Mouse (Mus musculus): Measurements from ENCODE around the gene Sh3glb2. TPM values are rescaled to one million over a fixed set of nuclear protein-coding genes. Genes with fewer than 3 reads are reported as not detected.

The Sh3glb2 gene
- total RNA-seq, 1 experiment from 2014 or later = 31.5 TPM

Other genes starting within 250 kb of the Sh3glb2 start
- 11.8 and 17.4 TPM in 2 replicates for gene Zer1, start 234.8 kb downstream of the Sh3glb2 start, total RNA-seq (2017)
- gene Tbc1d13, start 225.6 kb downstream of the Sh3glb2 start, total RNA-seq (2017) = 30.2 and 49.2 TPM in 2 replicates
- gene Endog, start 187.8 kb downstream of the Sh3glb2 start, total RNA-seq (2017) = 5.8 and 5.9 TPM in 2 replicates
- 29.8 and 38.4 TPM in 2 replicates for gene Spout1, start 180.9 kb downstream of the Sh3glb2 start, total RNA-seq (2017)
- 4.5 and 13.5 TPM in 2 replicates for gene Kyat1, start 153.5 kb downstream of the Sh3glb2 start, total RNA-seq (2017)
- 3.9 and 11.0 TPM in 2 replicates for gene Lrrc8a, start 121.6 kb downstream of the Sh3glb2 start, total RNA-seq (2017)
- 5.3 TPM in 1 of 2 replicates, not detected in the other for gene Gm28035, start 118.8 kb downstream of the Sh3glb2 start, total RNA-seq (2017)
- gene Phyhd1, start 93.1 kb downstream of the Sh3glb2 start, total RNA-seq (2017) = 3.1 TPM in 1 of 2 replicates, not detected in the other
- gene Gm28038, start 78.3 kb downstream of the Sh3glb2 start, total RNA-seq (2017) = not detected in 2 replicates
- 9.7 and 12.1 TPM in 2 replicates for gene Dolk, start 73.0 kb downstream of the Sh3glb2 start, total RNA-seq (2017)
- gene Nup188, start 72.9 kb downstream of the Sh3glb2 start, total RNA-seq (2017) = 30.9 and 31.6 TPM in 2 replicates
- 9.1 and 15.0 TPM in 2 replicates for gene Miga2, start 4.9 kb upstream of the Sh3glb2 start, total RNA-seq (2017)
- gene Dolpp1, start 32.9 kb upstream of the Sh3glb2 start, total RNA-seq (2017) = 33.9 and 35.7 TPM in 2 replicates
- gene Crat, start 56.5 kb upstream of the Sh3glb2 start, total RNA-seq (2017) = 17.1 and 17.3 TPM in 2 replicates
- gene Ptpa, start 56.7 kb upstream of the Sh3glb2 start, total RNA-seq (2017) = 46.4 and 76.0 TPM in 2 replicates
- 0.58 and 1.8 TPM in 2 replicates for gene Ier5l, start 114.9 kb upstream of the Sh3glb2 start, total RNA-seq (2017)
- not detected in 2 replicates for gene Cstad, start 235.7 kb upstream of the Sh3glb2 start, total RNA-seq (2017)

All from common myeloid progenitor, adult 5-6 weeks (primary cell).